13 mouse cellular contexts compared by ENCODE assay signal in genomic region chr14:67548750-67549149, GRCm38 (mm10).
DNase-seq lines count a peak whose midpoint lies in the region; ATAC-seq and TF ChIP-seq lines count a peak whose summit lies in the region.
"Had no signal": no experiment of that assay in that cellular context is flagged by ENCODE, and none has a peak within 500 bp of the region (broad histone marks: within the 10 kb centered on the region; RNA-seq: fewer than 3 reads in every experiment).

No protein-coding gene starts in this region.

- peak; percentile 69 for TF ChIP-seq CTCF in heart, adult 2 months (IDR thresholded peaks at IDR 0.05)
- peak; percentile 38; the same call in 1 of the 2 replicates for TF ChIP-seq CTCF in liver, embryonic 14.5 days (IDR thresholded peaks at IDR 0.05; ENCODE audit: low read depth)
- TF ChIP-seq CTCF in Patski (IDR thresholded peaks at IDR 0.05) = peak; percentile 49

- intact Hi-C loops in heart, adult 2 months (cut with DNase I) = loop anchor here (2.0 kb wide), 1 partner anchor 338 kb away; no protein-coding TSS in a partner anchor

- ATAC-seq in liver, embryonic 14.5 days (ENCODE audit: insufficient read depth) = no peak
- ATAC-seq in liver, embryonic 11.5 days (replicated peaks; ENCODE audit: low FRiP score) = no peak
- no peak for ATAC-seq in Patski
- no peak for ATAC-seq in cerebellum, adult (ENCODE audit: insufficient number of reproducible peaks, low FRiP score, low TSS enrichment)
- ATAC-seq: activated CD4-positive, CD25-positive, alpha-beta regulatory T cell, adult 4 months; hindbrain, embryonic 16.5 days had no signal

- no peaks in the 10 kb centered on the region; the same call in 1 of the 2 replicates for H3K9me3 ChIP-seq in liver, embryonic 14.5 days (ENCODE audit: control insufficient read depth, low read length)
- no peaks in the 10 kb centered on the region for H3K9me3 ChIP-seq in liver, embryonic 11.5 days (ENCODE audit: control insufficient read depth, low read length)

- H3K4me1 ChIP-seq in heart, adult 2 months (ENCODE audit: control insufficient read depth, insufficient read depth, low read length) = peaks cover 1% of the 10 kb centered on the region; the same call in 1 of the 2 replicates
- no peaks in the 10 kb centered on the region for H3K4me1 ChIP-seq in liver, embryonic 14.5 days (replicated peaks; ENCODE audit: control insufficient read depth in 2 of 2, insufficient read depth in 2 of 2, low read length in 1 of 2)
- H3K4me1 ChIP-seq in liver, embryonic 11.5 days (replicated peaks; ENCODE audit: control insufficient read depth, insufficient read depth, low read length) = no peaks in the 10 kb centered on the region
- H3K4me1 ChIP-seq: heart, embryonic 12.5 days had no signal

- TF ChIP-seq EP300 in heart, adult 2 months (IDR thresholded peaks at IDR 0.05; ENCODE audit: insufficient read depth, low read depth, low read length) = no peak
- TF ChIP-seq EP300 in liver, embryonic 14.5 days (IDR thresholded peaks at IDR 0.05; ENCODE audit: low read depth) = no peak

- DNase-seq in heart, adult 2 months = peak in 1 of 2 experiments; percentile 42
- no peak for DNase-seq in heart, adult 11 months
- no peak for DNase-seq in liver, embryonic 14.5 days (ENCODE audit: low read depth in 3 of 3, low spot score in 3 of 3)
- no peak for DNase-seq in liver, embryonic 11.5 days (ENCODE audit: low spot score)
- DNase-seq in 416B (ENCODE audit: low read depth) (peak; percentile 7), Patski (ENCODE audit: low read depth, low spot score) (no peak)
- DNase-seq in ovary, postnatal 36 days (ENCODE audit: low spot score) = no peak
- DNase-seq: layer of hippocampus, adult 9-11 months had no signal

- no peak overlapping the region for H3K27ac ChIP-seq in heart, adult 2 months
- no peak overlapping the region for H3K27ac ChIP-seq in liver, embryonic 14.5 days
- H3K27ac ChIP-seq in liver, embryonic 11.5 days (ENCODE audit: low read depth, low read length) = no peak overlapping the region
- H3K27ac ChIP-seq: limb, embryonic 12.5 days had no signal

- H3K9ac ChIP-seq in heart, adult 2 months (ENCODE audit: low read depth, low read length) = no peak overlapping the region
- no peak overlapping the region for H3K9ac ChIP-seq in liver, embryonic 14.5 days (replicated peaks)
- no peak overlapping the region for H3K9ac ChIP-seq in liver, embryonic 11.5 days (ENCODE audit: low read depth, low read length)
- H3K9ac ChIP-seq: heart, embryonic 12.5 days; limb, embryonic 12.5 days had no signal

- no peaks in the 10 kb centered on the region for H3K36me3 ChIP-seq in heart, adult 2 months (ENCODE audit: control insufficient read depth, insufficient read depth, low read length)
- no peaks in the 10 kb centered on the region for H3K36me3 ChIP-seq in liver, embryonic 14.5 days (replicated peaks; ENCODE audit: control insufficient read depth, insufficient read depth, low read depth)
- no peaks in the 10 kb centered on the region for H3K36me3 ChIP-seq in liver, embryonic 11.5 days (ENCODE audit: control insufficient read depth, insufficient read depth, low read length)
- H3K36me3 ChIP-seq: limb, embryonic 12.5 days had no signal

- H3K79me2 ChIP-seq in heart, adult 2 months (replicated peaks; ENCODE audit: control insufficient read depth, insufficient read depth, low read length) = no peaks in the 10 kb centered on the region

- TF ChIP-seq POLR2A in heart, adult 2 months (IDR thresholded peaks at IDR 0.05; ENCODE audit: insufficient read depth, low read depth, low read length) = no peak

- 86% methylated on average over 6 of the region's 6 CpGs for WGBS in heart, adult 2 months
- 66% methylated on average over 6 of the region's 6 CpGs for WGBS in liver, embryonic 14.5 days (ENCODE audit: insufficient replicate concordance)
- 78% methylated on average over 6 of the region's 6 CpGs for WGBS in liver, embryonic 11.5 days

- in situ Hi-C loops in Patski (cut with MboI; ENCODE audit: low pct_unique_long_range_greater_than_20kb) = no loop called here

- POLR2A ChIA-PET in Patski (lab: Charles Lee) = no interaction called here

- H3K27me3 ChIP-seq in heart, adult 2 months (ENCODE audit: control insufficient read depth, insufficient read depth, low read length) = 0 out of 2 replicates have a peak, but pooled peaks cover 1% of the 10 kb centered on the region
- H3K27me3 ChIP-seq in liver, embryonic 14.5 days (ENCODE audit: control insufficient read depth, insufficient read depth, low read length) = no peaks in the 10 kb centered on the region
- H3K27me3 ChIP-seq in liver, embryonic 11.5 days (replicated peaks; ENCODE audit: control insufficient read depth, insufficient read depth, low read length) = no peaks in the 10 kb centered on the region
- peaks cover 13% of the 10 kb centered on the region for H3K27me3 ChIP-seq in Patski
- H3K27me3 ChIP-seq: heart, embryonic 12.5 days; limb, embryonic 12.5 days had no signal

- H3K4me2 ChIP-seq in liver, embryonic 14.5 days (ENCODE audit: low read depth) = no peak overlapping the region
- no peak overlapping the region for H3K4me2 ChIP-seq in liver, embryonic 11.5 days
- H3K4me2 ChIP-seq: heart, embryonic 12.5 days; limb, embryonic 12.5 days had no signal

- no peak overlapping the region for H3K4me3 ChIP-seq in heart, adult 2 months
- H3K4me3 ChIP-seq in liver, embryonic 14.5 days (ENCODE audit: insufficient read depth in 1 of 2, low read depth in 2 of 2, low read length in 2 of 2) = no peak overlapping the region
- H3K4me3 ChIP-seq in liver, embryonic 11.5 days (ENCODE audit: low read depth, low read length) = no peak overlapping the region
- H3K4me3 ChIP-seq: heart, embryonic 12.5 days; limb, embryonic 12.5 days had no signal

- CTCF ChIA-PET in Patski (lab: Charles Lee) = interaction anchor here (1.0 kb wide), 1 partner anchor 54 kb away, joined by 3 read pairs; no protein-coding TSS in a partner anchor
